Comparison of ENCODE assay signal across 27 mouse cellular contexts in the genomic region with DNA sequence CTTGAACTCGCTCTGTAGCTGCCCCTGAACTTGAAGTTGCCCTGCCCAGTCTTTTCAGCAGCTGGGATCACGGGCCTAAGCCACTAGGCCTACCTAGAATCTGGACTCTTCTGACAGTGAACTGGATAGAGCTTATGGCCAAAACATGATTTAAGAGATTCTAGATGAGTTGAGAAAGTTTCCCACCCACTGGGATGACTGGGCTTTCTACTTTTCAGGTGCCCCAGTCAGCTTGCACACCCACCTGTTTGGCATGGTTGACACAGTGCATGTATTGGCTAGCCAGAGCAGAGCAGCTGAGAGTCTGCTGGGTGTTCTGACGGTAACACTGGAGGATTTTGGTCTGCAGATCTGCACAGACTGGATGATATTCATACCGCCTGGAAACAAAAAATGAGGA.
"Had no signal": no experiment of that assay in that cellular context is flagged by ENCODE, and none has a peak within 500 bp of the region (broad histone marks: within the 10 kb centered on the region; RNA-seq: fewer than 3 reads in every experiment).

No protein-coding gene starts in this region.

- H3K36me3 ChIP-seq: forebrain, embryonic 15.5 days had no signal

- H3K4me1 ChIP-seq: embryonic facial prominence, embryonic 10.5 days; embryonic facial prominence, embryonic 12.5 days; embryonic facial prominence, embryonic 15.5 days; forebrain, embryonic 13.5 days; forebrain, embryonic 15.5 days had no signal

- H3K27me3 ChIP-seq: embryonic facial prominence, embryonic 12.5 days; embryonic facial prominence, embryonic 13.5 days; embryonic facial prominence, embryonic 15.5 days; forebrain, embryonic 12.5 days; forebrain, embryonic 13.5 days; forebrain, embryonic 15.5 days had no signal

- H3K9me3 ChIP-seq: embryonic facial prominence, embryonic 10.5 days; embryonic facial prominence, embryonic 12.5 days; embryonic facial prominence, embryonic 13.5 days; embryonic facial prominence, embryonic 15.5 days; forebrain, embryonic 10.5 days; forebrain, embryonic 12.5 days; forebrain, embryonic 13.5 days; forebrain, embryonic 15.5 days had no signal

- H3K27ac ChIP-seq: embryonic facial prominence, embryonic 10.5 days; embryonic facial prominence, embryonic 12.5 days; embryonic facial prominence, embryonic 13.5 days; embryonic facial prominence, embryonic 15.5 days; forebrain, embryonic 10.5 days; forebrain, embryonic 12.5 days; forebrain, embryonic 13.5 days; forebrain, embryonic 15.5 days; gastrocnemius, adult 2 months; heart, adult 2 months had no signal

- H3K4me3 ChIP-seq: embryonic facial prominence, embryonic 10.5 days; embryonic facial prominence, embryonic 12.5 days; embryonic facial prominence, embryonic 13.5 days; embryonic facial prominence, embryonic 15.5 days; erythroblast, embryonic 14.5 days; forebrain, embryonic 10.5 days; forebrain, embryonic 12.5 days; forebrain, embryonic 13.5 days; forebrain, embryonic 15.5 days; gastrocnemius, adult 2 months; heart, adult 2 months had no signal

- DNase-seq: cerebellum, adult 2 months; cerebellum, adult 8-10 months; cerebellum, adult 9-10 months; cerebellum, adult 9-11 months; cerebellum, postnatal 10 days; cerebellum, postnatal 14 days; cerebellum, postnatal 25 days; cerebellum, postnatal 36 days; embryo, embryonic 11 days; forebrain, postnatal 0 days; gastrocnemius, adult 2 months; gastrocnemius, postnatal 10 days; gastrocnemius, postnatal 14 days; gastrocnemius, postnatal 25 days; gastrocnemius, postnatal 36 days; heart, adult 11 months; heart, adult 18-20 months; heart, adult 2 months had no signal
